Mouse (Mus musculus) midbrain, embryonic 11.5 days (tissue): Measurements from ENCODE around the gene Dnajc22. TPM values are rescaled to one million over a fixed set of nuclear protein-coding genes. Genes with fewer than 3 reads are reported as not detected.

ENCODE experiments used
- ATAC-seq: fragments of 200-750 bp; cut with Nextera tagmentation; 2 replicates; pipeline ENCODE4 v1.8.0; 2017; ENCODE audit warnings: moderate TSS enrichment, moderate library complexity; ENCODE audit not compliant: low FRiP score
- DNase-seq: peaks from one replicate; pipeline ENCODE4 v3.0.0; 2015; ENCODE audit warnings: low spot score; ENCODE audit errors: missing footprints
- H3K27ac ChIP-seq: fragments of 300-500 bp; sonication (generic); 2 replicates; pipeline ENCODE4 v1.5.1; 2014; ENCODE audit warnings: low read depth, low read length
- H3K27me3 ChIP-seq: fragments of 300-500 bp; sonication (generic); 2 replicates; pipeline ENCODE4 v1.6.1; 2014; ENCODE audit warnings: mild to moderate bottlenecking, low read length, moderate library complexity, mixed read lengths; ENCODE audit not compliant: control insufficient read depth, insufficient read depth
- H3K36me3 ChIP-seq: fragments of 300-500 bp; sonication (generic); 2 replicates; pipeline ENCODE4 v1.6.1; 2014; ENCODE audit warnings: mild to moderate bottlenecking, low read length, moderate library complexity, mixed read lengths; ENCODE audit not compliant: control insufficient read depth, insufficient read depth
- H3K4me1 ChIP-seq: fragments of 300-500 bp; sonication (generic); 2 replicates; pipeline ENCODE4 v1.6.1; 2014; ENCODE audit warnings: low read length; ENCODE audit not compliant: control insufficient read depth, insufficient read depth
- H3K4me2 ChIP-seq: fragments of 300-500 bp; sonication (generic); 2 replicates; pipeline ENCODE4 v1.6.1; 2014; ENCODE audit warnings: mild to moderate bottlenecking, moderate library complexity
- H3K4me3 ChIP-seq: fragments of 300-500 bp; sonication (generic); 2 replicates; pipeline ENCODE4 v1.5.1; 2014; ENCODE audit warnings: low read depth, low read length
- H3K9ac ChIP-seq: fragments of 300-500 bp; sonication (generic); 2 replicates; pipeline ENCODE4 v1.6.1; 2014; ENCODE audit warnings: low read length
- H3K9me3 ChIP-seq: fragments of 300-500 bp; sonication (generic); 2 replicates; pipeline ENCODE4 v1.6.1; 2016; ENCODE audit warnings: low read length; ENCODE audit not compliant: control insufficient read depth
- WGBS: fragments of 180-500 bp; shearing (Covaris S2); extraction: QIAGEN DNeasy Blood & Tissue Kit; methylation state at CpG from one replicate; pipeline ENCODE4 v1.1.7; 2014; 5-methylcytosine and 5-hydroxymethylcytosine counted together
- polyA plus RNA-seq: library from polyadenylated mRNA; unstranded; fragments of >200 nt; fragmentation: Nextera tagmentation; extraction: Ambion mirVana; gene quantifications from 2 replicates; pipeline ENCODE4 v1.2.1, GENCODE M21; 2014

Gene Dnajc22
- polyA plus RNA-seq, 1 experiment from 2014 or later: 0.46 TPM

DNA sequence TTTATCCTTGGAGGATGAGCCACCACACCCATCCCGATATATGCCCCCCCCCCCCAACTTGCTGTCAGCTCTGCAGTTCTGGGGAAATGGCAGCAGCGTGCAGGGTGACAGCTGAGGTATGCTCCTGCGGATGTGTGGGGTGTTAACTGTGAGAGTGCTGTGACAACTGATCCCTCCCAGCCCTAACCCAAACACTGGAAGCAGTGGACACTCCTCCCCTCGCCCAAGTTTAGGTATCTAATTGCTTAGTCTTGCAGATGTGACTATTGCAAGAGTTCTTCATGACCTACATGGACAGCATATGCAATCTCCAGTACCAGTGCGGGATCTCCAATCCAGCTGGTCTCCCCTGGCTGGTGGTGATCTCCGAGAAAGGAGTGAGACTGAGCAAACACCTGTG, 2.4 kb downstream of the Dnajc22 start:
- no peak overlapping the region for H3K4me3 ChIP-seq
- no peak overlapping the region; the same call in 1 of the 2 replicates for H3K27ac ChIP-seq
- WGBS: 3% methylated on average over 6 of the region's 6 CpGs
- no peak overlapping the region for H3K9ac ChIP-seq
- peaks cover 72% of the 10 kb centered on the region for H3K27me3 ChIP-seq
- DNase-seq (peak; percentile 90), ATAC-seq (no peak)
- H3K36me3 ChIP-seq: no peaks in the 10 kb centered on the region
- H3K4me2 ChIP-seq: peak overlapping the region; percentile 7; the same call in 1 of the 2 replicates
- peaks cover 42% of the 10 kb centered on the region for H3K4me1 ChIP-seq
- no peaks in the 10 kb centered on the region for H3K9me3 ChIP-seq

DNA sequence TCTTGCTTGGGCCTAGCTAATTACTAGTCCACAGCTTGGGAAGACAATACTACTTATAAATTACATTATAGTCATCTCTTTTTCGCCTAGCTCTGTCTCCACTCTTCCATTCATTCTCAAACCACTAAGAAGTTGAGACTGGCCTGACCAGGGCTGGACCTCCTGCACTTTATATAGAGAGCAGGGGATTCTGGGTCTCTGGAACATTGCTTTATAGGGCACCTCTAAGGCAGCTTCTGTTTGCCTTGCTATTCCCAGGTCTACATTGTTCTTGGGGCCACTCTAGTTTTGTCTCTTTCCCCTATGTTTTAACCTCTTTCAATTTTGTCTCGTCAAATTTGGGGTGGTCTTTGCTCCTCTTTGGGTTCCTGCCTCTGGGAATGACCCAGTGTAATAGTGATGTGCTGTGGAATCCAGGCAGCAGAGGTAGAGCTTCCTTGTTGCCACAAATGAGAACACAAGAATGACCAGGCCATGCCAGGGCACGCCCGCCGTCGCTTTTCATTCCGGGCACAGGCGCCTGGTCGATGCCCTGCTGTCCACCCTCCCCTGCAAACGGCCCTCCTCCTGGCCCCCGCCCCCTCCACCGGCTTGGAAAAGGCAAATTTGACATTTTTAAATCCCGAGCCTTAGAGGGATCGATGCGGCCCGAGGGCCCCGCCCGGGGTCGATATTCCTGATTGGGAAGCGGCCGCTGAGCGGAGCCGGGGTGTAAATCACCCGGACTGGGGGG, 3.3 kb downstream of the Dnajc22 start:
- Histone ChIP-seq H3K9ac (peak overlapping the region; percentile 52), H3K4me1 (peaks cover 42% of the 10 kb centered on the region), H3K4me3 (peak overlapping the region; percentile 38), H3K36me3 (no peaks in the 10 kb centered on the region), H3K4me2 (peak overlapping the region; percentile 59), H3K9me3 (no peaks in the 10 kb centered on the region), H3K27me3 (peaks cover 66% of the 10 kb centered on the region), H3K27ac (0 out of 2 replicates have a peak overlapping the region, but pooled peaks have one; percentile 8)
- DNase-seq: peak; percentile 92
- ATAC-seq: no peak
- WGBS: 2% methylated on average over 24 of the region's 24 CpGs

DNA sequence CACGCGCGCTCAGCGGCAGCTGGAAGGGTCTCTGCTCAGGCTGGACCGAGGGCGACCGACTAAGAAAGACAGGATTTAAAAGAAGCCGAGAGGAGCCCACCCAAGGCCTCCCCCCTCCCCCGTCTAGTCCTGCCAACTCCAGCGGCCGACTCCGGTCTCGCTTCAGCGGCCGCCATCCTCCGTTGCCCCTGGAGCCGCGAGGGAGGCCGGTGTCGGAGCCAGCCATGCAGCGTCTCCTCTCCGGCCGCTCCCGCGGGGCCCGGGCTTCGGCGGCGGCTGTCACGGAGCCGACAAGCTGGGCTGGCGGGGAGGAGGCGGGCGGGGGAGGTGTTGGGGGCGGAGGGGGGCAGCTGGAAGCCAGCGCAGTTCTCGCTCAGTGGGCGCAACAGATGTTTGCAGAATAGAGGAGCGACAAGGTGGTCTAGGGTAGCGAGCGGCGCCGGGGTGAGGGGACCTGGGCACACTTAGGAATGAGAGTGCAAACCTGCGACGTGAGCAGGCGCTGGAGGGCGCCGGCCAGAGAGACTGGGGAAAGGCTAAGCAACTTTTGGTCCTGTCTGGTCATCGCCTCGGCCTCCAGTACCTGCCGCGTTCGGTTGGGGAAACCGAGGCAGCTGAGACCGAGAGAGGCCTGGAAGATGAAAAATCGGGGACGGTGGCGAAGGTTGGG, 4.0 kb downstream of the Dnajc22 start:
- under 1% methylated on average over 51 of the region's 58 CpGs for WGBS
- Histone ChIP-seq H3K27me3 (peaks cover 61% of the 10 kb centered on the region), H3K9me3 (no peaks in the 10 kb centered on the region), H3K9ac (peak overlapping the region; percentile 52), H3K36me3 (no peaks in the 10 kb centered on the region), H3K4me3 (peak overlapping the region; percentile 38), H3K4me2 (peak overlapping the region; percentile 59), H3K27ac (0 out of 2 replicates have a peak overlapping the region, but pooled peaks have one; percentile 8), H3K4me1 (peaks cover 42% of the 10 kb centered on the region)
- ATAC-seq (peak; percentile 30), DNase-seq (peak; percentile 96)

DNA sequence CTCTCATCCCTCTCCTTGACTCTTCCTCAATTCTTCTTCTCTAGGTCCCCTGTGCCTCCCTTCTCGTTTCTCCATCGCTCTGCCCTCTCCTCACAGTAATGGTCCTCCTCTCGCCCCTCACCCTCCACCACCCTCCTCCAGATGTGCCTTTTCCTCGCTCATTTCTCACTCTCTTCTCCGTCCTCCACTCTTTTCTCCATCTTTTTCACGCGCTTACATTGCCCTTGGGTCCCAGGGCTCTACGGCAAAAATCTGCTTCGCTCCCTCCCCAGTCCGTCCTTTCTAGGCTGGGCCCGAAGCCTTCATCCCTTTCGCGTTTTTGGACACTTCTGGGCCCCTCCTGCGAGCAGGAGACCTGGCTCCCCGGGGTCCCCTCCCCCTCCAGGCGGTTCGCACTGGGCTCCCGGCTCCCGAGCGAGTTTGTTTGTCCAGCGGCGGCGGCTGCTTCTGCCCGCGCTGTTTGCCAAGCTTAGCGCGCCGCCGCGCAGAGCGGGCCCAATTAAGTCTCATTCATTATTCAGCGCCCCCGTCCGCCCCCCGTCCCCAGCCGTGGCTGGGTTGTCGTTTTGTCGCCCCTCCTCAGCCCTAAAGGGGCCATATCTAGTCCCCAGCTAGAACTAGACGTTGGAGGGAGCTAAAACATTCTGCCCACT, 5.0 kb downstream of the Dnajc22 start:
- Histone ChIP-seq H3K9ac (0 out of 2 replicates have a peak overlapping the region, but pooled peaks have one; percentile 6), H3K4me1 (peaks cover 39% of the 10 kb centered on the region), H3K4me3 (peak overlapping the region; percentile 21), H3K36me3 (no peaks in the 10 kb centered on the region), H3K27me3 (peaks cover 51% of the 10 kb centered on the region), H3K4me2 (peak overlapping the region; percentile 59), H3K9me3 (no peaks in the 10 kb centered on the region), H3K27ac (no peak overlapping the region)
- DNase-seq (peak; percentile 95), ATAC-seq (peak; percentile 10; the same call in 1 of the 2 replicates)
- WGBS: under 1% methylated on average over 39 of the region's 39 CpGs

DNA sequence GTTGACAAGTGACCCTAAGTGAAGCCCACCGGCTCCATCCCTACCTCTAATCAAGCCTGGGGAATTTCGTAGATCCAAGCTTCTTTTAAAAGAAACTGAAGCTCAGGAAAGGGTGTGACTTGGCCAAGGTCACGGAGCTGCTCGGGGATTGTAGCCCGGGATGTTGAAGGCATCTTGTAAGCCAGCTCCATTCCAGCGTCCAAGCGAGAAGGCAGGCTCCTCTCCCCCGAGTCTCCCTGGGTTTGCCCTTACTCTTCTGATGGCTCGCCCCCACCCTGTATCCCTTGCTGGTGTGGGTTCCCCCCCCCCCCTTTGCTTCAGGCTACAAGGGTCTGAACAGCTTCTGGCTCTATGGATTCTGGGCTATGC, 5.5 kb downstream of the Dnajc22 start:
- Histone ChIP-seq H3K4me1 (peaks cover 34% of the 10 kb centered on the region), H3K9ac (no peak overlapping the region), H3K4me3 (peak overlapping the region; percentile 21), H3K9me3 (no peaks in the 10 kb centered on the region), H3K36me3 (no peaks in the 10 kb centered on the region), H3K27ac (no peak overlapping the region), H3K4me2 (peak overlapping the region; percentile 59), H3K27me3 (peaks cover 49% of the 10 kb centered on the region)
- DNase-seq: no peak
- WGBS: 0% methylated on average over 9 of the region's 9 CpGs
- peak; percentile 6; the same call in 1 of the 2 replicates for ATAC-seq

DNA sequence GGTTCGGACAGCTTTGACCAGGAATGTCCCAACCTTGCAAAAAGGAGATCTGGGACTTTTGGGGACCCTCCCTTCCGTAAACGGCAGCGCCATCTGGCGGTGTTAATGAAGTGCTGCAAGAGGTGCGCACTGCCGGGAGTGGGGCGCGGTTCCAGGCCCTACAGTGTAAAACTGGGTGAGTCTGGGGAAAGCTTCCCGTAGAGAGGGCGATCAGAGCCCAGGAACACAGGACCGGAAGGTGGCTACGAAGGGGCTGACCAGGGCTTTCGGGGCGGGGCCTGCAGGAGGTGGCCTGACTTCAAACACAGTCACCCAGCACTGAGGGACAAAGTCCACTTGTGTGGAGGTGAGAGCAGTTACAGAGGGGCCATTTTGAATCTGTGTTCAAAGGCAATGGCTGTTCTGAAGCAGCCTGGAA, 6.2 kb downstream of the Dnajc22 start:
- no peak overlapping the region for H3K27ac ChIP-seq
- peaks cover 30% of the 10 kb centered on the region for H3K4me1 ChIP-seq
- peak overlapping the region; percentile 3; the same call in 1 of the 2 replicates for H3K4me2 ChIP-seq
- no peak overlapping the region for H3K9ac ChIP-seq
- peaks cover 49% of the 10 kb centered on the region for H3K27me3 ChIP-seq
- no peaks in the 10 kb centered on the region for H3K9me3 ChIP-seq
- ATAC-seq: 0 out of 2 replicates have a peak, but pooled peaks have one; percentile 31
- peak; percentile 96 for DNase-seq
- no peak overlapping the region; the same call in 1 of the 2 replicates for H3K4me3 ChIP-seq
- WGBS: under 1% methylated on average over 15 of the region's 15 CpGs
- no peaks in the 10 kb centered on the region for H3K36me3 ChIP-seq

DNA sequence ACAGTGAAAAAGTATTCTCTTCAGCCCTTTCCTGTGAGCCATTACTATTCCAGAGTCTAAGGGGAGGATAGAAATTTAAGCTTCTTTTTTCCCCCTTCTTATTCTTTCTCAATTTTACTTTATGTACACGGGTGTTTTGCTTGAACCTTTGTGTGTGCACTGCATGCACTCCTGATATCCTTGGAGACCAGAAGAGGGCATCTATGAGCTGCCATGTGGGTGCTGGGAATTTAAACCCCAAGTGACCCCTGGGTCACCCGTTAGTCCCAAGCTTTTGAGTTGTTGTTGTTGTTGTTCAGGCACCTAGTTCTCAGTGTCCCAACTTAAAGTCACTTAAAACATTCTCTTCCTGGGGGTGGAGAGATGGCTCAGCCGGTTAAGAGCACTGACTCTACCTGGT, 7.0 kb downstream of the Dnajc22 start:
- Histone ChIP-seq H3K4me1 (peaks cover 24% of the 10 kb centered on the region), H3K9me3 (no peaks in the 10 kb centered on the region), H3K27me3 (peaks cover 43% of the 10 kb centered on the region), H3K27ac (no peak overlapping the region), H3K36me3 (no peaks in the 10 kb centered on the region), H3K4me3 (no peak overlapping the region), H3K4me2 (no peak overlapping the region), H3K9ac (no peak overlapping the region)
- WGBS: 58% methylated on average over 3 of the region's 3 CpGs
- ATAC-seq: no peak
- DNase-seq: no peak

DNA sequence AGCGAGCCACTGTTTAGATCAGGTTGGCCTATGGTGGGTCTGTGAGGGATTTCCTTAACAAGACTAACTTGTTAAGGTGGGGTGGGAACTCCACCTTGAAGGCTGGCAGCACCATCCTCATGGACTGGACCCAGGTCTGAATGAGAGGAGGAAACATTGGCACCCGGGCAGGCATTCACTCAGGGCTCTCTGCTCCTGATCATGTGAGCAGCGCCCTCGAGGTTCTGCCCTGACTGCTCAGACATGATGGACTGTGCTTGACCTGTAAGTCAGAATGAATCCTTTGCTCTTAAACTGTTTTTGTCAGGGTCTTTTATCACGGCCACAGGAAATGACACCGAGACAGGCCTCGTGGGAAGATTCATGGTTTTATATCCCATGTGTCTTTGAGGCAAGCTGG, 12.3 kb downstream of the Dnajc22 start:
- Histone ChIP-seq H3K36me3 (no peaks in the 10 kb centered on the region), H3K27ac (no peak overlapping the region), H3K9me3 (no peaks in the 10 kb centered on the region), H3K4me1 (no peaks in the 10 kb centered on the region), H3K4me2 (no peak overlapping the region), H3K4me3 (no peak overlapping the region), H3K9ac (no peak overlapping the region), H3K27me3 (no peaks in the 10 kb centered on the region)
- no peak for ATAC-seq
- 87% methylated on average over 7 of the region's 7 CpGs for WGBS
- no peak for DNase-seq
